Mouse (Mus musculus) bone marrow macrophage, adult 2 months (primary cell): ENCODE results near the gene Bcl2. TPM values are rescaled to one million over a fixed set of nuclear protein-coding genes. Genes with fewer than 3 reads are reported as not detected.

Source experiments
- H3K27ac ChIP-seq: 2 replicates; pipeline ENCODE4 v1.5.1; 2012; ENCODE audit warnings: low read depth, low read length; ENCODE audit not compliant: insufficient read depth
- H3K4me1 ChIP-seq: 2 replicates; pipeline ENCODE4 v1.6.1; 2012; ENCODE audit warnings: low read length; ENCODE audit not compliant: control insufficient read depth, insufficient read depth
- H3K4me3 ChIP-seq: 2 replicates; pipeline ENCODE4 v1.5.1; 2012; ENCODE audit warnings: mild to moderate bottlenecking, low read length, moderate library complexity; ENCODE audit not compliant: insufficient read depth
- CTCF ChIP-seq: IDR thresholded peaks from 2 replicates; pipeline ENCODE4 v1.5.1; 2012; ENCODE audit warnings: low read depth, mild to moderate bottlenecking, low read length, moderate library complexity
- POLR2A ChIP-seq: IDR thresholded peaks from 2 replicates; pipeline ENCODE4 v1.6.1; 2012; ENCODE audit warnings: mild to moderate bottlenecking, low read depth, low read length, borderline replicate concordance
- polyA plus RNA-seq: library from polyadenylated mRNA; stranded (reverse); fragments of >200 nt; gene quantifications from 2 replicates; pipeline ENCODE4 v1.2.4, GENCODE M21; 2012; ENCODE audit not compliant: missing spikeins, insufficient read depth, insufficient read length

Bcl2 gene
- polyA plus RNA-seq, 1 experiment = 1.2 TPM

DNA sequence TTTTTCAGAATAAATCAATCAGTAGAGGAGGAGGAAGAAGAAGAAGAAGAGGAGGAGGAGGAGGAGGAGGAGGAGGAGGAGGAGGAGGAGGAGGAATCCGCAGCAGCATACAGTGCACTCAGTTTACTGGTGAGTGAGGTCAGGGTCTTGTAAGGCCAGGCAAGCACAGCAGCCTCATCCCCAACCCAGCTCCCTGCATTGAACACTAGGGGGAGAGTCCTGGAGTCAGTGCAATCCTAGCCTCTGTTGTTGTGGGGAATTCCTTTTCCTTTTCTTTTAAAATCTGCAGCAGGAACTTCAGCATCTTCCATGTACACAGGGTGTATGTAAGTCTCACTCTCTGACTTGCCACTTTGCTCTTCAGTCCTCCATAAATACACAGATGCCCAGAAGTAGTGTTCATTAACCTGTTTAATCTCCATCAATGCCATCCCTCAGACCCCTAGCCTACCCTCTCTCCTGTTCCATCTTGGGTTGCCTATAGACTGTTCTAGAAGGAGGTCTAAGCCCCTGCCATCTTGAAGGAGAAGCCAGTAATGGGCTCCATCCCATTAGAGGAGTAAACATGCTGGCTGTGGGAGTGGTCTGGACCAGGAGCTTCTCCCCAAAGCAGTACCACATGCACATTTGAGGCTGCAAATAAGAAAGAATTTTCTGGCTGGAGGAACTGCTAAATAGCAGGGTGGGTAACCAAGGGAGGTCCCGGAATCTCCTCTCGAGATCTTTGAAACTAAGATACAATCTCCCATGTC is 85.2 kb downstream of the Bcl2 start:
- Histone ChIP-seq H3K4me3 (no peak overlapping the region), H3K27ac (no peak overlapping the region), H3K4me1 (peaks cover 31% of the 10 kb centered on the region)
- TF ChIP-seq POLR2A (no peak), CTCF (no peak)

DNA sequence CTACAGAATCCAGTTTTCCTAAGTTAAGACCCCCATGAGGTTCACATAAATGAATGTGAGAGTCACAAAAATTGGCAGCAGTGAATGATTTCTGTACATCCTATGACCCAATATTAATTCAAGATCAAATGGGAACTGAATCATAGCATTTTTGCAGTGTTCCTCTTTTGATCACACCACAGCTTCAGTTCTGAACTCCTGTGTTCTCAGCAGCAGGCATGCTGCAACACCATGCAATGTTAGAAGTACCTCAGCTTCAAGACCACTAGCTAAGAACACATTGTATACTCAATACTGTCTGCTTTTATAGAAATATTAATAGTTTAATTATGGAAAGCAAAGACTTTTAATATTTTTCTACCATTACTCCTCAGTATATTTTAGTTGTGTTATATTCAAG is 85.8 kb downstream of the Bcl2 start:
- no peak overlapping the region; the same call in 1 of the 2 replicates for H3K27ac ChIP-seq
- peaks cover 31% of the 10 kb centered on the region for H3K4me1 ChIP-seq
- TF ChIP-seq POLR2A (no peak), CTCF (no peak)
- no peak overlapping the region for H3K4me3 ChIP-seq

DNA sequence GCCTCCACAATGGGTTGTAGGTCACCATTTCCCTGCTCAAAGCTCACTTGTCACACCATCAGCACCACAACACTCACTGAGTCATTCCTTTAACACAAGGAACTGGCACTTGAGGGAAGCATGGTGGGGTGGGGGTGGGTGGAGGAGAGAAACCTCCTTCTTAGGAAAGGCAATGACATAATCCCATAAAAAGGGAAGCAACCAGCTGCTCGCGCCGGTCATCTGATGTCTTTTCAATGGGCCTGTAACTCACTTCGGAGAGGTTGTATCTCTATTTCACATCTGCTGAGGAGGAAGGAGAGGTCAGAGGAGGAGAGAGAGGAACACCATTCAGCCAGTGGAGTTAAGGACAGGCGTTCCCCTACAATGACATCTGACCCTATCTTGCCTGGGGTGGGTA is 86.8 kb downstream of the Bcl2 start:
- Histone ChIP-seq H3K4me1 (peaks cover 31% of the 10 kb centered on the region), H3K4me3 (no peak overlapping the region), H3K27ac (peak overlapping the region; percentile 73)
- TF ChIP-seq POLR2A (no peak), CTCF (no peak)

DNA sequence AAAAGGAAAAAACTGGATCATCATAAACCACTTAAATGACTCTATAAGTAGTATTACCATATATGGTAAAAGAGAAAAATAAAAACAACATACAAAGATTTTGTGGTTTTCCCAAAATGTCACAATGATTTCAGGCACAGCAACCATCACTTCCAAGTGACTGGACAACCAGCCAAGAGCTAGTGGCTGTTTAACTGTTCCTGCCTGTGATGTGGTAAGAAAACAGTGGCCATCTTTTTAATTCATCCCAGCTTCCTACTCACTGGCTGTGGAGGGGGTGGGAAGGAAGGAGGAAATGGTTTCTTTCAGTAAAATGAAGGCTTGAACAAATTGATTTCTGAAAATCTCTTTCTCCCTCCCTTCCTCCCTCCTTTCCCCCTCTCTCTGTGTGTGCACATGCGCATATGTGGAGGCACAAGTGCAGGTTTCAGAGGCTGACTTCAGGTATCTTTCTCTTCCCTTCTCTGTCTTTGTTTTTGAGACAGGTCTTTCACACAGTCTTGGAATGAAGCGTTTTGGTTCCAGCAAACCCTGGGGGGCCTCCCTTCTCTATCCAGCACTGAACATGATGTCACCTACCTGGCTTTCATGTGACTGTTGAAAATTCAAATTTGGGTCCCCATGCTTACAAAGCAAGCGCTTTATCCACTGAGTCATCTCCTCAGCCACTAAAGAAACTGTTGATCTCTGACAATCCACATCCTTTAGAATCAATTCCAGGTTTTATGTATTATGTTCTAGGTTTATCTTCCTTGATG is 93.7 kb downstream of the Bcl2 start:
- TF ChIP-seq POLR2A = no peak
- Histone ChIP-seq H3K4me1 (peaks cover 11% of the 10 kb centered on the region), H3K4me3 (no peak overlapping the region), H3K27ac (no peak overlapping the region)

DNA sequence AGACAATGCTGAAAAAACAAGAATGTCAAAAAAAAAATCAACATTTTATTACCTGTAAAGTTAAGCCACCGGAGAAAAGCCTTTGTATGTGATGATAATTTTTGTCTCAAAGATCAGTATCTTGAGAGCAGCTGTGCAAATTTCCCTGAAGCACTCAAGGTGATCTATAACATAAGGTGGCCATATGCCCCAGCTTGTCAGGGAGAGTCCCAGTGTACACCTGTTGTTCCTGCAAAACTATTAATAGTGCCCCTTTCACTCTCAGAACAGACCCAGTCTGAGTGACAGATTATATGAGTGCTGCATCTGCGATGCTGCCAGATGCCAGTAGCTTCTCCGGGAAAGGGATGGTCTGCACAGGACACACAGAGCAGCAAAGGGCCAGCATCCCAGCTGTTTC is 95.3 kb downstream of the Bcl2 start:
- TF ChIP-seq CTCF (no peak), POLR2A (no peak)
- H3K4me3 ChIP-seq = no peak overlapping the region
- no peak overlapping the region for H3K27ac ChIP-seq
- peaks cover 12% of the 10 kb centered on the region for H3K4me1 ChIP-seq

DNA sequence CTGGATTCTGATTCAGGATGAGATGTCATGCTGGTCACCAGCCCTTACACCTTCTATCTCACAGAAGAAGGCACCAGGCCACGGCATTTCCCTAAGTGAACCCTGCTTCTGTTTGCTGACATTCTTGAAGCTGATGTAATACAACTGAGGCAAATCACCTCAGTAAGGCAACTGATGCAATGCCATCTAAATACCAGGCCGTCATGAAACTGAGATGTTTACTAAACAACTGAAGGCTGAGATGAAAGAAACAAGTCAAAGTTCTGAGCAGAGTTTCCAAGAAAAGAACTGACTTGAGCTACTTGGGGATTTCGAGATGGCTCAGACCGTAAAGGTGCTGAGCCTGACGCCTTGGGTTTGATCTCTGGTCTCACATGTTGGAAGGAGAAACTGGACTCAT is 97.1 kb downstream of the Bcl2 start:
- no peak overlapping the region for H3K4me3 ChIP-seq
- H3K4me1 ChIP-seq = peaks cover 15% of the 10 kb centered on the region
- no peak overlapping the region for H3K27ac ChIP-seq
- no peak for TF ChIP-seq POLR2A
- TF ChIP-seq CTCF = no peak

DNA sequence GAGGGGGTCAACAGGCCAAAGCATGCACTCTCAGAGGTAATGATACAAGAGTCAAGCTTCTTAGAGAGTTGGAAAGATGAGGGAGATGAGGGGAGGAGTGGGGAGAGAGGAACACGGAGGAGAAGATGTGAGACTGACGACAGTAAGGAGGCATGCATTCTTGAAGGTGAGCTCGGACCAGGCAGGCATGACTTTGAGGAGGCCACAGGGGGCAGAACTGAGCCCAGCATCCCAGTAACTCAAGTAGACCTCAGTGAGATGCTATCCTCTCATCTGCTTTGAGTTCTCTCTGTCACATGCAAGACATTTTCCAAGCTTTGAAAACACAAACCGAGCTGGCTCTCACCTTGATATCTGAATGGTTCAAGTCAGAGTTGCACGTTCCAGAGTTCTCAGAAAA is 100.7 kb downstream of the Bcl2 start:
- peaks cover 8% of the 10 kb centered on the region; the same call in 1 of the 2 replicates for H3K4me1 ChIP-seq
- no peak overlapping the region for H3K4me3 ChIP-seq
- H3K27ac ChIP-seq = no peak overlapping the region
- TF ChIP-seq CTCF (no peak), POLR2A (no peak)

DNA sequence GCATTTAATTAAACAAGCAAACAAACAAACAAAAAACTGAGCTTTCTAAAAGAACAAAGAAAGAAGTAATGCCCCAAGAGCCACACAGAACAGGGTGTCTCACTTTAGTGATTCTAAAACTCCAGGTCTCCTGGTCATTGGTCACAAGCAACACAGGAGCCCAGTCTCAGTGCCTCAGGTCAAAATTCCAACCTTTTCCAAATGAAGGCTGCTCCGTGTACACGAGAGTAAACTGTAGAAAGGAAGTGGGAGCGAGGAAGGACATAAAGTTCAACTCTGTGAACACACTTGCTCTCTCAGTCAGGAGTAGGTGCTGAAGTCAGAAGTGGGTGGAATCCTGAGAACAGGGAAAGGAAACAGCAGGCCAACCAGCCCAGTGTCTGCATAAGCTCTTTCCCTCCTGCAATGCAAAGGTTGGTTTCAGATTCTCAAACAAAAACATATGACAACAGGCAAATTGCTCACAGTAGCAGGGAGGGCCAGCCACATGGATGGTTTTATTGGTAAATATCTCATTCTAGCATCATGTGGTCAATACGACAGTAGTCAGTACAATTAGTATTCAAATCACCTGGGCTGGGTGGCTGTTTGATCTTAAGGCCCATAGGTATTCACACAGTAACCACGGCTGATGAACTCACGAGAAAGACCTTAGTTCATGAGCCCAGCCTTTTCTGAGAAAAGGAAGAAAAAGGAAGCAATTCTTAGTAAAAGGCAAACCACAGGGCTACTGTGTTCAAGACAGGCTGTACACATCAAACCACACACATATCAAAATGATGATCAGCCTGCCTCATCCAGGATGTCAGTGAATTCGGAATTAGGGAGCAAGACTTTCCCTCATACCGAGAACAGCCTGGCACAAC is 101.7 kb downstream of the Bcl2 start:
- TF ChIP-seq CTCF (no peak), POLR2A (no peak)
- peaks cover 8% of the 10 kb centered on the region; the same call in 1 of the 2 replicates for H3K4me1 ChIP-seq
- no peak overlapping the region for H3K27ac ChIP-seq
- H3K4me3 ChIP-seq = no peak overlapping the region

DNA sequence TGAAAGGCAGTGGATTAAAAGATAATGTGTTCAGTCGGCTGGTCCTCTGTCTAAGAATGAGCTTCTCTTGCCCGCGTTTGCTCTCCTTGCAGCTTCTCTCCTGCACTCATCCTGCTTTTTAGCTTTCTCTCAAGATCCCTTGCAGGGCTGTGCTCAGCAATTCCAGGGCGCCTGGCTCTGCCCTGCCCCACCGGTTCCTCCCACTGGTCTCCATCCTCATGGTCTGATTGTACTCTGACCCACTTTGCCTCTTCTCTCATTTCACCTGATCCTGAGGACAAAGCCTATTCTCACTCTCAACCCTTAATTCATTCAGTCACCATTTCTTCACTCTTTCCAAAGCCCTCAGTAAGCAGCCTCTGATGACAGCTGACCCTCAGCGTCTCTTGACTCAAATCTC is 102.8 kb downstream of the Bcl2 start:
- Histone ChIP-seq H3K4me3 (no peak overlapping the region), H3K4me1 (peaks cover 8% of the 10 kb centered on the region; the same call in 1 of the 2 replicates), H3K27ac (no peak overlapping the region)
- TF ChIP-seq POLR2A (no peak), CTCF (no peak)

DNA sequence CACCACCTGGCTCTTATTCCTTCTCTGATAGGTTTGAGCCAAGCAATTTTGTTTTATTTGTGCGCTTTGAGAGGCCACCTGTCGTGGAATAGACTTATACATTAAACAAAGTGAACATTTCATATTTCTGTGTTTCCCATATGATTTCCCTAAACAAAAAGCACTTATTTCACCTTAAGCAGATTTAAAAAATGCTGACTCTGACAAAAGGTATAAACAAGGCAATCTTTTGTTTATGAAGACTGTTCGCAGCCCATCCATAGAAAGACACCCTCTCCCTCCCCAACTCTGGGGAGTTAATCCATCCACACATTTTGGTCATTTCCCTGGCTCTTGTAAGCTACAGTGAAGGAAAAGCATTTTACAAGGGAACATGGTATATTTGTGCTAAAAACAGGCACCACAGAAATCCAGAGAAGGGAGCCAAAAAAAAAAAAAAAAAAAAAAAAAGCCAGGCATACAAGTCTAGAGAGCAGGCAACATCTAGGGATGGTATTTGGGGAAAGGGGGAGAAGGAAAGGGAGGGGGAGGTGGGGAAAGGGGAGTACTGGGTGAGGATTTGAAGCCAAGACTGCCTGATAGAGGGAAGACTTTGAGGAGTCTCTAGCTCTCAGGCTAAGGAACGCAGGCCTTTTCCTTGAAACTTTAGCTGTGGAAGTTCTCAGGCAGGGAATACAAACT is 105.8 kb downstream of the Bcl2 start:
- no peak overlapping the region for H3K4me3 ChIP-seq
- no peak for TF ChIP-seq POLR2A
- TF ChIP-seq CTCF = no peak
- H3K27ac ChIP-seq = no peak overlapping the region
- H3K4me1 ChIP-seq = peaks cover 2% of the 10 kb centered on the region; the same call in 1 of the 2 replicates
